Mouse (Mus musculus) heart, postnatal 36 days (tissue): ENCODE measurements at regions not wholly inside any gene's neighbourhood (a gene's known extent, or its start where the extent isn't known, plus 50 kb on each side); places are given as distances from the start of the nearest gene placed in this dataset.
A peak's percentile ranks its signal among the peaks of the same experiment; 100 is the strongest.

Source experiments
- DNase-seq, 2 experiments: peaks; one replicate each; pipeline ENCODE4 v3.0.0; 2021 to 2022
- intact Hi-C: fragments of 180-260 bp; cut with DNase I; formaldehyde crosslinking; loops from one replicate; pipeline ENCODE4 v1.15.1; 2025
- microRNA-seq, 2 experiments: library from miRNA; unstranded; fragments of <30 nt; microRNA quantifications; one replicate each; pipeline ENCODE4 v1.2.0; 2021; ENCODE audit warnings: borderline number of aligned reads in 2 of 2

DNA sequence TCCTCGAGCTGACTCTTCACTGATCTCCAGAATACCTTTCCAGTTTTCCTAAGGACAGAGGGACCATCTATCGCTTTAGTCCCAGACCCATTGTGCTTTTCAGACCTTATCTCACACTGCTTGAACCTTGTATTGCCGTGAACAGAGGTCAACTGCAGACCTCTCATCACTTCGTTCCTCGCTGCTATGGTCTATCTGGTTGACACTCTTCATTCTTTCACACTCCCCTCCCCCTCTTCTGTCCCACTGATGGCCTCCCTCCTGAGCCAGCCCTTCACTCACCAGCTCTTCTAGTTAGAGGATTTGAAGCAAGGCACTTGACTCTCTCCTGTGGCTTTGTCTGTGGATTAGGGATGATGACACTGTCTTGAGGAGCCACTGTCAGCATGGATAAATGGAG is 150.4 kb upstream of the Pbx1 start:
- intact Hi-C loops, result no loop called here
- no peak for DNase-seq

DNA sequence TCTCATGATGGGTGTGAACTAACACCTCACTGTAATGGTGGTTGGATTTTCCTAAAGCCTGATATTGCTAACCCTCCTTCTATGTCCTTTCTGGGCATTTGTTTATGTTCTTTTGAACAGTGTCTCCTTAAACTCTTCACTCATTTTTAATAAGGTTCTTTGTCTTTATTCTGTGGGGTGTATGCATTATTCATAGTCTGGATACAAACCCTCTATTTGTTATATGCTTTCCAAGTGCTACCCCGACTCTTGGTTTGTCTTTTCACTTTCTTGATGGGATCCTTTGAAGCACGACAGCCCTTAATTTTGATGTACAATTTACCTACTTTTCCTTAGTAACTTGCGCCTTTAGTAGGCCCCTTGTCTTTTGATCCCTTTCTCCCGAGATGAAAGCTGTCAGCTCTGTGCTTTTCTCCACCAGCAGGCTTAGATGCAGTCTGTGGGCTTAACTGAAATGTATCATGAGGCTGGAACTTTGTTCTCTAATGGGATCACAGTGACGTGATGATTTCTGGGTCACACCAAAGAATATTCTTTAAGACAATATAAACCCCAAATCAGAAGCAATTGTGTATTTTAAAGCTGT is 138.0 kb upstream of the Pbx1 start:
- DNase-seq, result no peak
- intact Hi-C loops, result no loop called here

DNA sequence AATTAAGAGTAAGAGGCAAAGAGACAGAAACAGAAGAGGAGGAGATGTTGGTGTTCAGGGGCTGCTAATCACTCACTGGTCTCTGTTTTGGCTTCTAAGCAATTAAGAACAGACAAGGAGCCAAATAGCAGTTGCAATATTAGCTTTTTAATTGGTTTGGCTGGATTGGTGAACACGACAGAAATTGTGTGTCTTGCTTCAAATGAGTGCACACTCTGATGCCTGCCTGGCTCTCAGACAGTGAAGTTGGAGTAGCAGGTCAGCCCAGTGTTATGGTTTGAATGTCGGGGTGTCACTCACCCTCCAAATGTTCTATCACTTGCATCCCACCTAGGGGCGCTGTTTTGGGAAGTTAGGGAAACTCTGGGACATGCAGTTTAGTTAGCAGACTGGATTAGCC is 120.3 kb upstream of the Pbx1 start:
- no peak for DNase-seq
- intact Hi-C loops, result no loop called here

DNA sequence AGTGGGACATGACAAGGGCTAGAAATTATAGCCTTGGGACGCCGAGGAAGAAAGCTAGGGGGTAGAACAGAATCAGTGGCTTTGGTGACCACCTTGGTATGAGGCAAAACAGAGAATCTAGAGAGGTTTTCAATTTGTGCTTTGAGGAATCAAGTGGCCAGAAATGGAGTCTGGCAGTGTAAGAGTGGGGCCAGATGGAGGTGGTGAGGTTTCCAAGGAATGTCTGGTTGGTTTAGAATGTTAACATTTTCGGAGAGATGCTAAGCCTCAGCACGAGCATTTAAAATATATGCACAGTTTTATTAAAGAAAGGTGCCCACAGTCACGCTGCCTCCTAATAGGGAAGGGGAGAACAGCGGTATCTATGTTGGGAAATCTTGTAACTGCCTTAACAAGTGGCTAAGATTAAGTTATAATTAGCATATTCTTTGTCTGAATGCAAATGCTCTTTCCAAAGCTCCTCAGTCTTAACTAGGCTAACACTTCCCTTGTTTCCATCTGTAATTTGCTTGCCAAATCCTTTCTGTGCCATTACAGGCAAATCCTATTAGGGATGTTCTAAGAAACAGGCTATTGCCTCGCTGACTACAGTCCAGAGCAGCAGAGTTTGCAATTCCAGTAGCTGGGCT is 117.9 kb upstream of the Pbx1 start:
- intact Hi-C loops, result no loop called here
- DNase-seq, result no peak

DNA sequence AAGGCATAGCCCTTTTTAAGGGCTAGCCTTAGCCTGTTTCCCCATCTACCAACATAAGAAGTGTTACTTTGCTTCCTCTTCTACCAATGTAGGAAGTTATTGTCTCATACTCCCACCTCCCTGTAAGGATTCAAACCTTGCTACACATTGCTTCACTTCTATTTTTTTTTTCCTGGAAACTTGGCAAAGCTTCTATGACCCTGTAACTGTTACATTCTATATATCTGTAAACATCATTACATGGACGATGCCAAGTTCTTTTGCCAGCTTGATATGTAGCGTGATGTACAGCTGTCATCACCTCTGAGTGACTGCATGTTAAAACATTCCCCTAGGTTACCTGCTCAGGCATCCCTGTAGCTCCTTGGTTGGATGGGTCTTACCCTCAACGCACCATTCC is 114.1 kb upstream of the Pbx1 start:
- intact Hi-C loops, result no loop called here
- DNase-seq, result no peak

DNA sequence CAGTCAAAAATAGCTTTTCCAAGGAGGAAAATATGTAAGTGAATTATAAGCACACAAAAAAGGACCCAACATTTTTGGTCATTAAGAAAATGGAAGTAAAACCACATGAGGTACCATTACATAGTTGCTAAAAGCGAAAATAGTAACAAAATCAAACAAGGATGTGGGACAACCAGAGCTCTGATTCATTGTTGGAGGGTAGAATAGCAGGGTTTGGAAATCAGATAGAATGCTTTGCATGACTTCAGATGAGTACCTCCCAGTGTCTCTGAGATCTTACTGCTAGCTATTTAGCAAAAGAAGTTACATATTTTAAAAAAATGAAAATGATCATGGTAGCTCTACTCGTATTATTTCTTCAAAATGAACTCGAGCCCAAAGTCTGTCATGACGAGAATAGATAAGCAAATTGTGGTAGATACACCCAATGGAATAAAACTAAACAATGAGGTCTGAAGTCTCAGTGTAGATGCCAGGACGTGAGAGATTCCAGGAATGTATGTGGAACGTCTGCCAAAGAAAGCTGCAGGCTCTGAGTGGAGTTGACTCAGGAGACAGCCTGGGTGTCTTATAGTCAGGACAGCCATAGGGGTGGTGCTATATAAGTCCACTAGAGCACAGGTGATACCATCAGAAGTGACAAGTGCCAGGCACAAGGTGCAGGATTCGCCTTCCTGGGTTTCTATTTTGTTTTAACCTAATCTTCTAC is 113.2 kb upstream of the Pbx1 start:
- intact Hi-C loops, result no loop called here

DNA sequence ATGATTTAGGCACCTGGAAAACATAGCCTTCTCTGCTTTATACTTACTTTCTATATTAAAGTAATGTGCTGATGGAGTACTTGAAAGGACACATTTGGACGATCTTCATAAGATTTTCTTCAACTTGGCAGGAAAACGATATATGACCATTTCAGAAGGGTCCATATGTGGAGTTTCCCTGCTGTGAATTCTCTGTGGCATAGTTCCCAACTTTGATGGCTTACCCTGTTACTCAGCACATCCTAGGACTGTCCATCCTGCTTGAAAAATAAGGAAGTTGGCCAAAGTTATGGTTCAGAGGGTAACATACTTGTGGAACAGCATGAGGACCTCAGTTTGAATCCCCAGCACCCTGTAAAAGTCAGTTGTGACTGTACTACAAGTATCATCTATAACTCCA is 109.2 kb upstream of the Pbx1 start:
- intact Hi-C loops, result no loop called here

More for the DNA sequence above, 113.2 kb upstream of the Pbx1 start:
- no peak for DNase-seq

DNA sequence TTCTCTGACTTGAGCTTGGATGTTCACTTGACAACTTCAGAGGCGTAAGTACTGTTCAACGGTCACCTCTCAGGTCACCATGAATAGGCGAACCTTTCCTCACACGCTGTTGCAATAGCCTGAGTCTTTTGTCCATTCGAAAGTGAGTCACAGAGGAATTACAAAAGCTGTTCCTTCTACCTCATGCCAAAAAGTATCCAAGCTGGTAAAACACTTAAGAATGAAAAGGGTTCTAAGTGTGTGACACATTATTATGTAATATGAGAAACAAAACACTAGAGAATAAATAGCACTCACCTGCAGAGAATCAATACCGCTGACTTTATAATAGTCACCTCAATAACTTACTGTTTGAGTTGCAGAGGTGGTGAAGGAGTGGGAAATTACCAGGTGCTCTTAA is 86.0 kb upstream of the Pbx1 start:
- intact Hi-C loops, result no loop called here
- no peak for DNase-seq

More for the DNA sequence above, 109.2 kb upstream of the Pbx1 start:
- no peak for DNase-seq

DNA sequence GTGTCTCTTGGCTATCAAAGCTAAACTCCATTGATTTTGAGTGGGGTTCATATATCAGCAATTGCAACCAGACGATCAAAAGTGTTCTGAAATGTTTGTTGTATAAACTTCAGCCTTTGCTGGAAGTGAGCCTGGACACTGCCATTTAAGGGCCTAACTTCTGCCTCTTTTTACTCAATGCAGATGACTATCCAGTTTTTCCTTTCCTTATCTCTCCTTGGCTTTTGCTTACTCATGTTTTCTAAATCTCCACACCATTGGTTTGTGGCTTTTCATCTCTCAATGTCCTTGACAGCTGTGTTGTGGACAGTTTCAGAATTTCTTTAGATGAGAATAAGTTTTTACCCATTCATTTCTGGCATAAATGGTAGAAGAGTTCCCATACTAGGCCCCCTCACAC is 74.3 kb upstream of the Pbx1 start:
- intact Hi-C loops, result no loop called here
- DNase-seq, result no peak

DNA sequence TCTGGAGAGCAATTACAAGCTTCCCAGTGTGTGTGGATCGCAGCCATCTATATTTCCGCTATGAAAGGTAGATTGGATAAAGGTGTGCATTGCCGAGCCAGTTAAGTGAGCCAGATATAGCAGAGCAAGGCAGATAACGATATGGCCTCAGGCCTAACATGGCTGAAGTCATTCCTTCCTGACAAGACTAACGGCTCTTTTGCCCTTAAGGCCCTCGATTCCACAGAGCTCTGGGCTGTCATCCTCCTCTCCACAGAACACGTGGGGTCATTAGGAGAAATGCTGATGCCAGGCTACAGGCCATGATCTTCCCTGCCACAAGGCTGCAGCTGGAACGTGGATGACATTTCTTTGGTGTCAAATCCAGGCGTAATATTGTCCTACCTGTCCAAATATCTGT is 72.7 kb upstream of the Pbx1 start:
- DNase-seq, result no peak
- intact Hi-C loops, result no loop called here

DNA sequence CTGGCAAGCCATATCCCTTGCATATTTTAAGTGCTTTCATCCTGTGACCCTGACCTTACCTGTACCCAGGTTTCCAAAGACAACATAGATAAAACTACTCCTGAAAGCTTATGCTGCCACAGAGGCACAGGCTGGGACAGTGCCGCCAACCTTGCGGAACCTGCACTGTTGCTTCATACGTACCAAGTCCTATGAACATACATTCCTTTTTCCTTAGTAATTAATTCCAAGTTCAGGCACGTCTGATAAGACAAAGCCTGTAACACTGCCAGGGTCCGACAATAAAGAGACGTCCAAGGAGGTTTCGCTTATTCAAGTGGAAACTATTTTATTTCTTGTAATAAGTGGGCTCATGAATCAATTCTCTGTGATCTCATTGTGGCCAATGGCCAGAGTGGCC is 70.2 kb upstream of the Pbx1 start:
- intact Hi-C loops, result no loop called here
- peak; percentile 13 to 23 for DNase-seq

DNA sequence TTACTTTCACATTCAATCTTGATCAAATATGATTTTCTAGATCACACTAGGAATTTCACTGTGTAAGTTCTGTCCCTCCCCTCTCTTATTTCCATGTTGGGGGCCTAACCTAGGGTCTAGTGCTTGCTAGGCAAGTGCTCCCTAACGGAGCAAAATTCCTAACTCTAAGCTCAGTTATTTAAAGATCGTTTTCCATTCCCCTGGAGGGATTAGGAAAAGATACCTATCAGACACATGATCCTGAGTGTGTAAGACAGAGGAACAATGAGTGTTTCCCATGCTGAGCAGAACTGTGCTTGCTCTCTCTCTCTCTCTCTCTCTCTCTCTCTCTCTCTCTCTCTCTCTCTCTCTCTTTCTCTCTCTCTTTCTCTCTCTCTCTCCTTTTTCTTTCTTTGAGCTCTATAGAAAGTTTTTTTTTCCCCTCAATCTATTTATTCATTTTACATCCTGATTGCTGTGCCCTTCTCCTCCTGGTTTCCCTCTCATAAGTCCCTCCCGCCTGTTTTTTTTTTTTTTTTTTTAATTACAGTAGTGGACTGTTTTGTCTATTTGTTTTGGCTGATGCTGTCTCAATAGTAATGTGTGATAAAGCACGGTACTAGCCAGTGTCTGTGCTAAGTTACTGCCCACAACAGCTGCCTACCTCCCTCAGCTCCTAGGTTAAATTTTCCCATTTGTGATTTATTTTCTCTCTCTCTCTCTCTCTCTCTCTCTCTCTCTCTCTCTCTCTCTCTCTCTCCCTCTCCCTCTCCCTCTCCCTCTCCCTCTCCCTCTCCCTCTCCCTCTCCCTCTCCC is 69.5 kb upstream of the Pbx1 start:
- no peak for DNase-seq
- intact Hi-C loops, result no loop called here

DNA sequence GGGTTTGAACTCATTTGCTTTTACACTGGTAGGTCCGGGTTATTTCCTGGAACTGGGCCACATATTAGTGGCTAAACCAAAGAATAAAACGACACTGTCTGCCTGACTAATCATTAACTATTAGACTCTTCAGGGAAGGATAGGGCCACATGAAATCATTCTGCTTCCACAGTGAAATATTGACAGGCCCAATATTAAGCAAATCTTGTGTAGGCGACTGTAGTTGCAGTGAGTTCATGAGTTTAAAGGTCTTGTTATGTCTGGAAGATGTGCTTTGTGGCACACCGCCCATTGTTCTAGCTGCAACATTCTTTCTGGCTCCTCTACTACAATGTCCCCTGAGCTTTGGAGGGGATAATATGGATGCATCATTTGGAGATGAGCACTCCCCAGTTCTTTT is 65.7 kb upstream of the Pbx1 start:
- intact Hi-C loops, result no loop called here
- no peak for DNase-seq

DNA sequence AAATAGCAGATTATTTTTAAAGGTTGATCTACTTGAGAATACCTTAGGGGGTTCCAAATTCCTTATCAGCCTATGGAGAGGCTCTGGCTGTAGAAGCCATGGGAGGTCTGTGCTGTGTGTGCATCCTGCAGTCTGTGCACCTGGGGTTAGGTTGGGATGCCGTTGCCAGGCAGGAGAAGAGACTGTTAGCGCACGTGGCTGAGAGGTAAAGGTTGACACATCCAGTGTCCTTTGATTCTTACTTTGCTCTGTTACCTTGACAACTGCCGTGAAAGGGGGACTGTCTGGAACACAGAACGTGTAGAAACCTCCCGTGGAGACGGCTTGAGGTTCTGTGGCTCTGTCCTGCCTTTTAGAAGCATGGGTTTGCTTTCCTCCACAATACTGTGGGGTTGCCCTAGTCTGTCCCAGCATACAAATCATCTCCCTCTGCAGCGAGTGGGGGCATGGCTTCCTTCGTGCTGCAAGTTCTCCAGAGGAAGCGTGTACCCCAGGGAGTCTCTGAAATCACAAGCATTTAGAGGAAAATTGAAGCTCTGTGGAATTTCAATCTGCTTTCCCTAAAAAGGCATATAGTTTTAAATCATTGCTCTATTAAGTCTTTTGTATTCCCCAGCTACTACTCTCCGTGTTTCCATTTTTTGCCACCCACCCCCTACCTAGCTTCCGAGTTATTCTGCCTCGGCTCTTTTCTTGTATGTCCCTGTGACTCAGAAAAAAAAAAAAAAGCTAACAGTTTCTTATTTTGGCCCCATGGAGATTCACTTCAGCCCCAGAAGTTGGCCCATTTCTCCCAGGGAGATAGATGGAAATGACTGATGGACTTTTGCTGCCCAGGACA is 63.8 kb upstream of the Pbx1 start:
- no peak for DNase-seq
- intact Hi-C loops, result no loop called here

DNA sequence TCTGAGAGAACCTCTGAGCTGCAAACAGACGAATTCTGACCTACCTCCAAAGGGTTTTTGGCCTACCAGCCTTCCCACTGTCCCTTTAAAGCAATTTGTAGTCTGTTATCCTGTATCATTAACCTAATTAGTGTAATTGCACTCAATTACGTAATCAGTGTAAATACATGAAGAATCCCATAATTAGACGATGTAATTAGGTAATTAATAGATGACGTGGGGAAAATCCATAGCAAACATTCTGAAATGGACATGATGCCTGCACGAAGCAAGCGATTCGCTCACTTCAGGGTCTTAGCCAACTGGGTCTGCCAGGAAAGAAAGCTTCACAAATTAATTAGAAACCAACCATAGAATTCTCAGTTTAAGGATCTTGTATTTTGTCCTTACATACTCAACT is 55.4 kb upstream of the Pbx1 start:
- intact Hi-C loops, result no loop called here
- no peak for DNase-seq

DNA sequence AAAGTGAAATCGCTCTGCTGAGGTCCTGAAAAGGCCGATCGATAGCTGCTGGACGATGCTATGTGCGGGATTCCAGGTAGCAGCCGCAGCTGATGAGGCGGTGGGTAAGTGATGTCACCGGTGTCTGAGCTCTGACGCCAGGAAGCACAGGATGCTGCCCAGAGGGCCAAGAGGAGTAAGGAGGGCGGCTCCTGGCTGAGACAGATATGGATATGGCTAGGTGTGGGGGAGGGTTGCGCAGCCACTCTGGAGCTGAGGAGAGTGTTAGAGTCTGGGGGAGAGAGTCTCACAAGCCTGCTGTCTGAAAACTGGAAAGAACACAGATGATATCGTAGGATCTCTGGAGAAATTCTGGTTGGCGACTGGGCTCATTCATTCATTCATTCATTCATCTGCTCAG is 51.6 kb upstream of the Pbx1 start:
- DNase-seq, result no peak
- intact Hi-C loops, result no loop called here

Small RNA genes in the stretch of these regions (microRNA-seq; reads per million reads assigned to microRNA genes)
- 0 reads per million in 2 experiments for gene Mir6348
- gene Mir6354, result 0 reads per million in 2 experiments
